Mouse (Mus musculus): Measurements from ENCODE around the gene Gnb3. TPM values are rescaled to one million over a fixed set of nuclear protein-coding genes. Genes with fewer than 3 reads are reported as not detected.

Gnb3 gene
- polyA plus RNA-seq, 1 experiment from 2014 or later: 0.29 TPM

DNA sequence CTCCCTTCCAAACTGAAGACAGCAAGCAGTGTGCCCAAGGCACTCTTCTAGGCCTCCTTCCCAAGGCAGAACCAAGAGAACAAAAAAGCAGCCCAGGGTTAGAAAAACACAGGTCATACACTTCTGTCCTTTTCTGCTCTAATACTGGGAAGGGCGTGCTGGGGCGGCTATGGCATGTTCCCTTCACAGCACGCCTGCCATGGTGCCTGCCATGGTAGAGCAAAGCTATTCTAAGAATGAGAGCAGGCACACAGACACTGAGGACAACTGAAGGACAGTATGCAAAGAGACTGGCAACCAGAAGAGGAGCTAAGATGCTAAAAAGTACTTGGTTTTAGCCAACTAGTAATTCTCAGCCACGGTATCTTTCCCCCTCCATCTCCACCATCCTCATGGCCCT lies 18.0 kb downstream of the Gnb3 start:
- no peaks in the 10 kb centered on the region for H3K27me3 ChIP-seq (ENCODE audit: control insufficient read depth, insufficient read depth, low read depth, low read length)
- H3K4me3 ChIP-seq (ENCODE audit: low read length): no peak overlapping the region
- WGBS: 92% methylated on average over 4 of the region's 4 CpGs
- peaks cover 62% of the 10 kb centered on the region for H3K36me3 ChIP-seq (ENCODE audit: control insufficient read depth, insufficient read depth, low read length)
- no peak overlapping the region for H3K27ac ChIP-seq (ENCODE audit: low read length)
- no peaks in the 10 kb centered on the region for H3K9me3 ChIP-seq (ENCODE audit: control insufficient read depth, low read length)
- no peaks in the 10 kb centered on the region for H3K4me1 ChIP-seq (replicated peaks; ENCODE audit: control insufficient read depth, insufficient read depth, low read length)
- H3K4me2 ChIP-seq (ENCODE audit: low read depth, low read length): no peak overlapping the region
- ATAC-seq (ENCODE audit: low read depth): no peak
- no peak overlapping the region for H3K9ac ChIP-seq (ENCODE audit: low read length)

DNA sequence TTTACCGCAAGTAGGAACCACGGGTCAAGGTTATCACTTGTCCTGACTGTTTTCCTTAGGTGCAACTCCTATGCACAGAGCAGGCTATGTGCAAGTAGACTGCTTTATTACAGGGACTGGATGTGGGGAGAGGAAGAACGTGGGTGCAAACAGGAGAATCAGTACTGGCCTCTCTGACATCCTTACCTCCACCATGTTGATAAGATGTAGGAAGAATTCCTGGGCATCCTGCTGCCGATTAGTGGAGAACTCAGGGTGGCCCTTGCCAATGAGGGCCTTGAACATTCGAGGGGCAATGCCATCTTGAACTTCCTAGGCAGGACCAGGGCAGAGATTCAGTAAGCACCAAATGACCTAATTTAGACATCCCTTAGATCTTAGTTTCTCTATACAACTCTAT lies 19.2 kb downstream of the Gnb3 start:
- Histone ChIP-seq H3K27me3 (ENCODE audit: control insufficient read depth, insufficient read depth, low read depth, low read length) (no peaks in the 10 kb centered on the region), H3K9me3 (ENCODE audit: control insufficient read depth, low read length) (no peaks in the 10 kb centered on the region), H3K4me3 (ENCODE audit: low read length) (no peak overlapping the region), H3K27ac (ENCODE audit: low read length) (no peak overlapping the region), H3K4me1 (replicated peaks; ENCODE audit: control insufficient read depth, insufficient read depth, low read length) (no peaks in the 10 kb centered on the region), H3K9ac (ENCODE audit: low read length) (no peak overlapping the region), H3K4me2 (ENCODE audit: low read depth, low read length) (no peak overlapping the region), H3K36me3 (ENCODE audit: control insufficient read depth, insufficient read depth, low read length) (peaks cover 65% of the 10 kb centered on the region)
- WGBS: 89% methylated on average over 5 of the region's 5 CpGs
- ATAC-seq (ENCODE audit: low read depth): no peak

- WGBS: 86% methylated on average over 8 of the region's 8 CpGs
- no peak overlapping the region for H3K9ac ChIP-seq (ENCODE audit: low read length)
- H3K4me3 ChIP-seq (ENCODE audit: low read length): no peak overlapping the region
- peaks cover 11% of the 10 kb centered on the region for H3K4me1 ChIP-seq (replicated peaks; ENCODE audit: control insufficient read depth, insufficient read depth, low read length)
- no peaks in the 10 kb centered on the region for H3K9me3 ChIP-seq (ENCODE audit: control insufficient read depth, low read length)
- no peak overlapping the region for H3K4me2 ChIP-seq (ENCODE audit: low read depth, low read length)
- no peak for ATAC-seq (ENCODE audit: low read depth)
- H3K27ac ChIP-seq (ENCODE audit: low read length): no peak overlapping the region
- peaks cover 50% of the 10 kb centered on the region for H3K36me3 ChIP-seq (ENCODE audit: control insufficient read depth, insufficient read depth, low read length)
- H3K27me3 ChIP-seq (ENCODE audit: control insufficient read depth, insufficient read depth, low read depth, low read length): no peaks in the 10 kb centered on the region
These were observed 22.1 kb downstream of the Gnb3 start for GRCm38 (mm10) chr6:124817971-124818370.

GRCm38 (mm10) chr6:124817563-124817962 lies 22.5 kb downstream of the Gnb3 start:
- Histone ChIP-seq H3K4me1 (replicated peaks; ENCODE audit: control insufficient read depth, insufficient read depth, low read length) (peaks cover 15% of the 10 kb centered on the region), H3K27me3 (ENCODE audit: control insufficient read depth, insufficient read depth, low read depth, low read length) (no peaks in the 10 kb centered on the region), H3K4me2 (ENCODE audit: low read depth, low read length) (no peak overlapping the region), H3K9ac (ENCODE audit: low read length) (no peak overlapping the region), H3K4me3 (ENCODE audit: low read length) (no peak overlapping the region), H3K36me3 (ENCODE audit: control insufficient read depth, insufficient read depth, low read length) (peaks cover 47% of the 10 kb centered on the region), H3K27ac (ENCODE audit: low read length) (no peak overlapping the region), H3K9me3 (ENCODE audit: control insufficient read depth, low read length) (no peaks in the 10 kb centered on the region)
- 91% methylated on average over 8 of the region's 8 CpGs for WGBS
- no peak for ATAC-seq (ENCODE audit: low read depth)

- Histone ChIP-seq H3K36me3 (ENCODE audit: control insufficient read depth, insufficient read depth, low read length) (peaks cover 47% of the 10 kb centered on the region), H3K4me3 (ENCODE audit: low read length) (no peak overlapping the region), H3K4me2 (ENCODE audit: low read depth, low read length) (no peak overlapping the region), H3K27me3 (ENCODE audit: control insufficient read depth, insufficient read depth, low read depth, low read length) (no peaks in the 10 kb centered on the region), H3K27ac (ENCODE audit: low read length) (no peak overlapping the region), H3K9me3 (ENCODE audit: control insufficient read depth, low read length) (no peaks in the 10 kb centered on the region), H3K9ac (ENCODE audit: low read length) (no peak overlapping the region), H3K4me1 (replicated peaks; ENCODE audit: control insufficient read depth, insufficient read depth, low read length) (peaks cover 19% of the 10 kb centered on the region)
- WGBS: 90% methylated on average over 11 of the region's 11 CpGs
- ATAC-seq (ENCODE audit: low read depth): no peak
These were observed 22.9 kb downstream of the Gnb3 start for GRCm38 (mm10) chr6:124817125-124817524.

- WGBS: 77% methylated on average over 4 of the region's 4 CpGs
- H3K4me1 ChIP-seq (replicated peaks; ENCODE audit: control insufficient read depth, insufficient read depth, low read length): peaks cover 22% of the 10 kb centered on the region
- ATAC-seq (ENCODE audit: low read depth): no peak
- H3K27ac ChIP-seq (ENCODE audit: low read length): no peak overlapping the region
- H3K9ac ChIP-seq (ENCODE audit: low read length): no peak overlapping the region
- H3K4me2 ChIP-seq (ENCODE audit: low read depth, low read length): no peak overlapping the region
- no peak overlapping the region for H3K4me3 ChIP-seq (ENCODE audit: low read length)
- H3K27me3 ChIP-seq (ENCODE audit: control insufficient read depth, insufficient read depth, low read depth, low read length): no peaks in the 10 kb centered on the region
- H3K36me3 ChIP-seq (ENCODE audit: control insufficient read depth, insufficient read depth, low read length): peaks cover 52% of the 10 kb centered on the region
- no peaks in the 10 kb centered on the region for H3K9me3 ChIP-seq (ENCODE audit: control insufficient read depth, low read length)
These were observed 23.5 kb downstream of the Gnb3 start for GRCm38 (mm10) chr6:124816611-124817010.

- Histone ChIP-seq H3K9me3 (ENCODE audit: control insufficient read depth, low read length) (no peaks in the 10 kb centered on the region), H3K4me3 (ENCODE audit: low read length) (no peak overlapping the region), H3K27ac (ENCODE audit: low read length) (no peak overlapping the region), H3K9ac (ENCODE audit: low read length) (no peak overlapping the region), H3K4me2 (ENCODE audit: low read depth, low read length) (no peak overlapping the region), H3K27me3 (ENCODE audit: control insufficient read depth, insufficient read depth, low read depth, low read length) (no peaks in the 10 kb centered on the region), H3K4me1 (replicated peaks; ENCODE audit: control insufficient read depth, insufficient read depth, low read length) (peaks cover 26% of the 10 kb centered on the region), H3K36me3 (ENCODE audit: control insufficient read depth, insufficient read depth, low read length) (peaks cover 43% of the 10 kb centered on the region)
- WGBS: 62% methylated on average over 9 of the region's 9 CpGs
- no peak for ATAC-seq (ENCODE audit: low read depth)
These were observed 25.0 kb downstream of the Gnb3 start for GRCm38 (mm10) chr6:124814858-124815774.

DNA sequence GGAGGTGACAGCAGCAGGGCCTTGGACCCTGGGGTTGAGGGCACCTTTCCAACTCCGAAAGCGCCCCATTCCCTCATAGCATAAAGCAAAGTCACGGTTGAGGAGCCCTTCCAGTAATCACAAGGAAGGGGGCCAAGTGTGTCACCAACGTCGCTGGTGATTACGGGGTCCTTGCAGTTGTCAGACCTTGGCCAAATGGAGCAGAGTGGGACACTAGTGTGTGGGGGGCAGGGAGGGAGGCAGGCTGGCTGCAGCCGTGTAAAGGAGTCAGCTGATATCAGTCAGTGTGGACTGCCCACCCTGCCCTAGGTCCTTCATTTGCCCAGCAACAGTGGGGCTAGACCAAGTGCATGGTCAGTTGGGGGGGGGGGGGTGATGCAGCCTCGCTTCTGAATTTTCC lies 25.6 kb downstream of the Gnb3 start:
- peak overlapping the region; percentile 54 for H3K27ac ChIP-seq (ENCODE audit: low read length)

DNA sequence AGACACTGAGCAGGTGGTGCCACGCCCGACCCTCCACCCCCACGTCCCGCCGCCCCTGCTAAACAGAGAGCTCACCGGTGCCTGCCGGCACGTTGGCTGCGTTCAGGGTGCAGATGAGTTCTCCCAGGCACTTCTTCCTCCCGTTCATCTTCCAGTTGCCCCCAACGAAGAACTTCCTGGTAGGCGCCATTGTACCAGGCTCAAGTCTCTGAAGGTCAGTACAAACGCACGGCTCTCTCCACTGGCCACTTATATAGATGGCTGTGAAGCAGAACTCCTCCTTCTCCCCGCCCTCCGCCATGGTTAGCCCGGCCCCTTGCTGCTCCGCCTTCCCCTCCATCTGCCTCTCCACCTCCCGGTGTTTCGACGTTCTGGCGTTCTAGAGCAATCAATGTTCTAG lies 26.1 kb downstream of the Gnb3 start, which contains the start of gene Tpi1:
Gene Tpi1 (minus strand): TSS at position 364 of the 400 bp plus-strand sequence.
- peak; percentile 92 for ATAC-seq (ENCODE audit: low read depth)
- WGBS: under 1% methylated on average over 22 of the region's 22 CpGs
- H3K36me3 ChIP-seq (ENCODE audit: control insufficient read depth, insufficient read depth, low read length): peaks cover 32% of the 10 kb centered on the region
- peak within 1 kb of the TSS; percentile 89 for H3K9ac ChIP-seq (ENCODE audit: low read length)
- H3K27ac ChIP-seq (ENCODE audit: low read length): peak within 1 kb of the TSS; percentile 94
- H3K4me1 ChIP-seq (replicated peaks; ENCODE audit: control insufficient read depth, insufficient read depth, low read length): peaks cover 31% of the 10 kb centered on the region
- H3K4me3 ChIP-seq (ENCODE audit: low read length): peak within 1 kb of the TSS; percentile 82
- H3K9me3 ChIP-seq (ENCODE audit: control insufficient read depth, low read length): no peaks in the 10 kb centered on the region
- H3K4me2 ChIP-seq (ENCODE audit: low read depth, low read length): peak within 1 kb of the TSS; percentile 78
- H3K27me3 ChIP-seq (ENCODE audit: control insufficient read depth, insufficient read depth, low read depth, low read length): no peaks in the 10 kb centered on the region

More for the DNA sequence above, 25.6 kb downstream of the Gnb3 start:
- H3K9me3 ChIP-seq (ENCODE audit: control insufficient read depth, low read length): no peaks in the 10 kb centered on the region
- peak overlapping the region; percentile 82 for H3K4me3 ChIP-seq (ENCODE audit: low read length)
- peak; percentile 24 for ATAC-seq (ENCODE audit: low read depth)
- 27% methylated on average over 8 of the region's 8 CpGs for WGBS
- H3K9ac ChIP-seq (ENCODE audit: low read length): peak overlapping the region; percentile 89
- H3K4me1 ChIP-seq (replicated peaks; ENCODE audit: control insufficient read depth, insufficient read depth, low read length): peaks cover 31% of the 10 kb centered on the region
- no peaks in the 10 kb centered on the region for H3K27me3 ChIP-seq (ENCODE audit: control insufficient read depth, insufficient read depth, low read depth, low read length)
- peak overlapping the region; percentile 78 for H3K4me2 ChIP-seq (ENCODE audit: low read depth, low read length)
- H3K36me3 ChIP-seq (ENCODE audit: control insufficient read depth, insufficient read depth, low read length): peaks cover 37% of the 10 kb centered on the region
